Mouse (Mus musculus): ENCODE measurements at regions not wholly inside any gene's neighbourhood (a gene's known extent, or its start where the extent isn't known, plus 50 kb on each side); places are given as distances from the start of the nearest gene placed in this dataset.

- Histone ChIP-seq H3K36me3 (ENCODE audit: control insufficient read depth, insufficient read depth, low read length, poor library complexity, severe bottlenecking) (no peaks in the 10 kb centered on the region), H3K9me3 (ENCODE audit: control insufficient read depth, insufficient read depth, low read depth, low read length) (no peaks in the 10 kb centered on the region), H3K4me1 (ENCODE audit: control insufficient read depth in 2 of 2, insufficient read depth in 2 of 2, low read length in 2 of 2, poor library complexity in 1 of 2) (no peaks in the 10 kb centered on the region), H3K27ac (ENCODE audit: insufficient read depth, low read depth, low read length, poor library complexity, severe bottlenecking) (no peak overlapping the region), H3K4me3 (ENCODE audit: insufficient read depth in 1 of 2, low read depth in 1 of 2, low read length in 2 of 2, poor library complexity in 1 of 2, severe bottlenecking in 1 of 2) (no peak overlapping the region), H3K9ac (ENCODE audit: insufficient read depth, low read depth, low read length, poor library complexity, severe bottlenecking) (no peak overlapping the region)
- DNase-seq (ENCODE audit: low read depth, low spot score): no peak
- in situ Hi-C loops (cut with MboI; ENCODE audit: low sequenced_read_pairs in 2 of 2, unreplicated experiment in 2 of 2): no loop called here
- TF ChIP-seq ZC3H11A (IDR thresholded peaks at IDR 0.05; ENCODE audit: borderline replicate concordance, low read depth, low read length): no peak
- TF ChIP-seq MAFK (IDR thresholded peaks at IDR 0.05; ENCODE audit: insufficient read depth, low read depth, low read length): no peak
- no peak for TF ChIP-seq CHD2 (IDR thresholded peaks at IDR 0.05; ENCODE audit: low read depth, low read length)
- no peak for TF ChIP-seq HCFC1 (IDR thresholded peaks at IDR 0.05; ENCODE audit: borderline replicate concordance, insufficient read depth, low read length)
- no peak for TF ChIP-seq ZNF384 (IDR thresholded peaks at IDR 0.05; ENCODE audit: low read depth, low read length)
Measured at GRCm38 (mm10) chr17:78023507-78024355, 176.3 kb upstream of the Crim1 start.

- no peak overlapping the region for H3K4me3 ChIP-seq (ENCODE audit: insufficient read depth in 1 of 2, low read depth in 1 of 2, low read length in 2 of 2, poor library complexity in 1 of 2, severe bottlenecking in 1 of 2)
- H3K9me3 ChIP-seq (ENCODE audit: control insufficient read depth, insufficient read depth, low read depth, low read length): 0 out of 2 replicates have a peak, but pooled peaks cover 2% of the 10 kb centered on the region
- no peak overlapping the region for H3K27ac ChIP-seq (ENCODE audit: insufficient read depth, low read depth, low read length, poor library complexity, severe bottlenecking)
Measured at GRCm38 (mm10) chr17:78024356-78024723, 175.7 kb upstream of the Crim1 start.

DNA sequence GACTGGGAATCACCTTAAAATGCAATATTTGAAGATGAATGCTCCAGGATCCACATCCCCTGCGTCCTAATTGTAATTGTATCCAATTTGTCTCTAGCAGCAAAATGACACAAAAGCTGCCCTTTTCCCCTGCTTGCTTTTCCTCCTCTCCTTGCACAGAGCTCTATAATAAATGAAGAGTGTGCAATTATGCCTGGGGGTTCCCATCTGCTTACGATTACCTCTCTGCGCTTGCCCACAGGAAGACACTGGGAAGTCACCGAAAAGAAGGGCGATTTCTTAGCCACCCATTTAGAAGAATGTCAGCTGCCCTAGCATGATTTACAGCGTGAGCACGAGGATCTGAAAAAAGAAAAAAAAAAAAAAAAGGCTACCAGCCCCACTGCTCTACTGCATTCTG is 174.8 kb upstream of the Crim1 start:
- no peak for DNase-seq (ENCODE audit: low read depth, low spot score)
- Histone ChIP-seq H3K4me1 (ENCODE audit: control insufficient read depth in 2 of 2, insufficient read depth in 2 of 2, low read length in 2 of 2, poor library complexity in 1 of 2) (no peaks in the 10 kb centered on the region), H3K4me3 (ENCODE audit: insufficient read depth in 1 of 2, low read depth in 1 of 2, low read length in 2 of 2, poor library complexity in 1 of 2, severe bottlenecking in 1 of 2) (no peak overlapping the region), H3K9ac (ENCODE audit: insufficient read depth, low read depth, low read length, poor library complexity, severe bottlenecking) (no peak overlapping the region), H3K9me3 (ENCODE audit: control insufficient read depth, insufficient read depth, low read depth, low read length) (0 out of 2 replicates have a peak, but pooled peaks cover 2% of the 10 kb centered on the region), H3K36me3 (ENCODE audit: control insufficient read depth, insufficient read depth, low read length, poor library complexity, severe bottlenecking) (no peaks in the 10 kb centered on the region), H3K27ac (ENCODE audit: insufficient read depth, low read depth, low read length, poor library complexity, severe bottlenecking) (no peak overlapping the region)
- in situ Hi-C loops (cut with MboI; ENCODE audit: low sequenced_read_pairs in 2 of 2, unreplicated experiment in 2 of 2): loop anchor here in 1 of 2 experiments (25.0 kb wide), 1 partner anchor 437 kb away; no protein-coding TSS in a partner anchor
- TF ChIP-seq HCFC1 (IDR thresholded peaks at IDR 0.05; ENCODE audit: borderline replicate concordance, insufficient read depth, low read length) (no peak), CHD2 (IDR thresholded peaks at IDR 0.05; ENCODE audit: low read depth, low read length) (no peak), MAFK (IDR thresholded peaks at IDR 0.05; ENCODE audit: insufficient read depth, low read depth, low read length) (no peak), ZC3H11A (IDR thresholded peaks at IDR 0.05; ENCODE audit: borderline replicate concordance, low read depth, low read length) (no peak), ZNF384 (IDR thresholded peaks at IDR 0.05; ENCODE audit: low read depth, low read length) (no peak)

More at GRCm38 (mm10) chr17:78024356-78024723, 175.7 kb upstream of the Crim1 start:
- no peak for TF ChIP-seq MAFK (IDR thresholded peaks at IDR 0.05; ENCODE audit: insufficient read depth, low read depth, low read length)
- no peak for TF ChIP-seq ZNF384 (IDR thresholded peaks at IDR 0.05; ENCODE audit: low read depth, low read length)
- no peak for TF ChIP-seq HCFC1 (IDR thresholded peaks at IDR 0.05; ENCODE audit: borderline replicate concordance, insufficient read depth, low read length)
- no peaks in the 10 kb centered on the region for H3K36me3 ChIP-seq (ENCODE audit: control insufficient read depth, insufficient read depth, low read length, poor library complexity, severe bottlenecking)
- DNase-seq (ENCODE audit: low read depth, low spot score): no peak
- no peaks in the 10 kb centered on the region for H3K4me1 ChIP-seq (ENCODE audit: control insufficient read depth in 2 of 2, insufficient read depth in 2 of 2, low read length in 2 of 2, poor library complexity in 1 of 2)
- in situ Hi-C loops (cut with MboI; ENCODE audit: low sequenced_read_pairs in 2 of 2, unreplicated experiment in 2 of 2): no loop called here
- no peak overlapping the region for H3K9ac ChIP-seq (ENCODE audit: insufficient read depth, low read depth, low read length, poor library complexity, severe bottlenecking)

GRCm38 (mm10) chr17:78035648-78036047 is 164.4 kb upstream of the Crim1 start:
- in situ Hi-C loops (cut with MboI; ENCODE audit: low sequenced_read_pairs in 2 of 2, unreplicated experiment in 2 of 2): loop anchor here in 1 of 2 experiments (25.0 kb wide), 1 partner anchor 427 kb away; no protein-coding TSS in a partner anchor
- Histone ChIP-seq H3K36me3 (ENCODE audit: control insufficient read depth, insufficient read depth, low read length, poor library complexity, severe bottlenecking) (no peaks in the 10 kb centered on the region), H3K9ac (ENCODE audit: insufficient read depth, low read depth, low read length, poor library complexity, severe bottlenecking) (no peak overlapping the region), H3K4me3 (ENCODE audit: insufficient read depth in 1 of 2, low read depth in 1 of 2, low read length in 2 of 2, poor library complexity in 1 of 2, severe bottlenecking in 1 of 2) (no peak overlapping the region), H3K4me1 (ENCODE audit: control insufficient read depth in 2 of 2, insufficient read depth in 2 of 2, low read length in 2 of 2, poor library complexity in 1 of 2) (no peaks in the 10 kb centered on the region), H3K27ac (ENCODE audit: insufficient read depth, low read depth, low read length, poor library complexity, severe bottlenecking) (no peak overlapping the region), H3K9me3 (ENCODE audit: control insufficient read depth, insufficient read depth, low read depth, low read length) (no peaks in the 10 kb centered on the region)
- TF ChIP-seq CHD2 (IDR thresholded peaks at IDR 0.05; ENCODE audit: low read depth, low read length) (no peak), HCFC1 (IDR thresholded peaks at IDR 0.05; ENCODE audit: borderline replicate concordance, insufficient read depth, low read length) (no peak), ZC3H11A (IDR thresholded peaks at IDR 0.05; ENCODE audit: borderline replicate concordance, low read depth, low read length) (no peak), MAFK (IDR thresholded peaks at IDR 0.05; ENCODE audit: insufficient read depth, low read depth, low read length) (no peak), ZNF384 (IDR thresholded peaks at IDR 0.05; ENCODE audit: low read depth, low read length) (no peak)
- DNase-seq (ENCODE audit: low read depth, low spot score): no peak

All from ES-E14 (cell line).